In the genomic region with DNA sequence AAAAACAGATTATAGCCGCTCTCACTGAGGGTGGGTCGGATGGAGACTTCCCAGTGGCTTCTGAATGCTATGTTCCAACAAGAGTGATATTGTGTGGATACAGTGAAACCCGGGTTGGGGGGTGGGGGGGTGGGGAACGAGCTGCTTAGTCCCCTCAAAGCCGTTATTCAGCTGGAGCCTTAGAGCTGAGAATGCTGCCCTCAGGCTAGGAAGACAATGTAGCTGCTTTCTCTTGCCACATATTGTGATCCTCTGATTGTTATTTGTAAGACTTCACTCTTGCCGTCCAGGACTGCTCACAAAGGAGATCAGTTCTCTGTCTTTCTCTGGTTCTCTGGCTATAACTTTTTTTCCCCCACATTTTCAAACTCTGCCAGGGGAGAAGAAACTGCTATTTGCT, we compare ENCODE assay signal across 14 mouse cellular contexts.
DNase-seq lines count a peak whose midpoint lies in the region; ATAC-seq lines count a peak whose summit lies in the region.
"Had no signal": no experiment of that assay in that cellular context is flagged by ENCODE, and none has a peak within 500 bp of the region (broad histone marks: within the 10 kb centered on the region; RNA-seq: fewer than 3 reads in every experiment).

No protein-coding gene starts in this region.

- 22% methylated on average over 6 of the region's 6 CpGs for WGBS in forebrain, embryonic 11.5 days
- WGBS in forebrain, embryonic 13.5 days: 20% methylated on average over 6 of the region's 6 CpGs
- 56% methylated on average over 6 of the region's 6 CpGs for WGBS in kidney, embryonic 14.5 days
- 44% methylated on average over 6 of the region's 6 CpGs for WGBS in lung, embryonic 15.5 days
- WGBS in stomach, embryonic 14.5 days: 60% methylated on average over 6 of the region's 6 CpGs

- no peaks in the 10 kb centered on the region for H3K27me3 ChIP-seq in forebrain, embryonic 11.5 days (ENCODE audit: control insufficient read depth, insufficient read depth, low read length)
- H3K27me3 ChIP-seq in forebrain, embryonic 13.5 days: no peaks in the 10 kb centered on the region
- H3K27me3 ChIP-seq in kidney, embryonic 14.5 days (ENCODE audit: control insufficient read depth, insufficient read depth, low read length): no peaks in the 10 kb centered on the region
- no peaks in the 10 kb centered on the region for H3K27me3 ChIP-seq in lung, embryonic 15.5 days
- H3K27me3 ChIP-seq in stomach, embryonic 14.5 days (ENCODE audit: control insufficient read depth, insufficient read depth, low read length): no peaks in the 10 kb centered on the region
- H3K27me3 ChIP-seq: liver, embryonic 13.5 days; midbrain, embryonic 12.5 days; stomach, embryonic 15.5 days had no signal

- H3K4me3 ChIP-seq in forebrain, embryonic 11.5 days (ENCODE audit: low read depth, low read length): no peak overlapping the region
- H3K4me3 ChIP-seq in forebrain, embryonic 13.5 days: no peak overlapping the region
- peak overlapping the region; percentile 15; the same call in 1 of the 2 replicates for H3K4me3 ChIP-seq in kidney, embryonic 14.5 days (ENCODE audit: low read length)
- H3K4me3 ChIP-seq in lung, embryonic 15.5 days: peak overlapping the region; percentile 21
- peak overlapping the region; percentile 9; the same call in 1 of the 2 replicates for H3K4me3 ChIP-seq in stomach, embryonic 14.5 days (ENCODE audit: low read depth, low read length)
- H3K4me3 ChIP-seq: midbrain, embryonic 12.5 days; stomach, embryonic 15.5 days had no signal

- no peak overlapping the region for H3K9ac ChIP-seq in forebrain, embryonic 11.5 days (ENCODE audit: low read length)
- no peak overlapping the region for H3K9ac ChIP-seq in forebrain, embryonic 13.5 days
- no peak overlapping the region for H3K9ac ChIP-seq in kidney, embryonic 14.5 days (ENCODE audit: low read depth, low read length)
- no peak overlapping the region for H3K9ac ChIP-seq in lung, embryonic 15.5 days
- no peak overlapping the region for H3K9ac ChIP-seq in stomach, embryonic 14.5 days (replicated peaks; ENCODE audit: low read depth, low read length)
- H3K9ac ChIP-seq: liver, embryonic 13.5 days; midbrain, embryonic 12.5 days; stomach, embryonic 15.5 days had no signal

- ATAC-seq in forebrain, embryonic 11.5 days (replicated peaks; ENCODE audit: low FRiP score): no peak
- no peak for ATAC-seq in forebrain, embryonic 13.5 days
- ATAC-seq in kidney, embryonic 14.5 days (ENCODE audit: low FRiP score, low TSS enrichment): no peak
- no peak for ATAC-seq in lung, embryonic 15.5 days (ENCODE audit: borderline replicate concordance, extremely low read depth, low FRiP score, low TSS enrichment)
- ATAC-seq in stomach, embryonic 14.5 days (ENCODE audit: insufficient number of reproducible peaks, insufficient read depth, low FRiP score, low read depth): peak; percentile 37; the same call in 1 of the 2 replicates

- no peaks in the 10 kb centered on the region for H3K9me3 ChIP-seq in forebrain, embryonic 11.5 days (ENCODE audit: control insufficient read depth, low read length)
- no peaks in the 10 kb centered on the region for H3K9me3 ChIP-seq in forebrain, embryonic 13.5 days (replicated peaks)
- no peaks in the 10 kb centered on the region for H3K9me3 ChIP-seq in kidney, embryonic 14.5 days (ENCODE audit: control insufficient read depth, low read length)
- no peaks in the 10 kb centered on the region for H3K9me3 ChIP-seq in lung, embryonic 15.5 days
- H3K9me3 ChIP-seq in stomach, embryonic 14.5 days (ENCODE audit: control insufficient read depth, low read depth, low read length): no peaks in the 10 kb centered on the region
- H3K9me3 ChIP-seq: liver, embryonic 13.5 days; midbrain, embryonic 12.5 days; stomach, embryonic 15.5 days had no signal

- H3K4me1 ChIP-seq in forebrain, embryonic 11.5 days (replicated peaks; ENCODE audit: control insufficient read depth, insufficient read depth, low read length): no peaks in the 10 kb centered on the region; the same call in 1 of the 2 replicates
- no peaks in the 10 kb centered on the region; the same call in 1 of the 2 replicates for H3K4me1 ChIP-seq in forebrain, embryonic 13.5 days
- H3K4me1 ChIP-seq in kidney, embryonic 14.5 days (ENCODE audit: control insufficient read depth, insufficient read depth, low read length): no peaks in the 10 kb centered on the region
- peaks cover 10% of the 10 kb centered on the region for H3K4me1 ChIP-seq in lung, embryonic 15.5 days
- no peaks in the 10 kb centered on the region for H3K4me1 ChIP-seq in stomach, embryonic 14.5 days (ENCODE audit: control insufficient read depth, insufficient read depth, low read length)
- H3K4me1 ChIP-seq: liver, embryonic 13.5 days; stomach, embryonic 15.5 days had no signal

- no peak for DNase-seq in forebrain, embryonic 11.5 days (ENCODE audit: low spot score)
- DNase-seq in kidney, postnatal 25 days: no peak
- no peak for DNase-seq in lung, postnatal 10 days
- DNase-seq in Muller cell, postnatal 12 days (ENCODE audit: inconsistent ontology term): no peak
- DNase-seq: gastrocnemius, postnatal 25 days; layer of hippocampus, postnatal 36 days; liver, embryonic 13.5 days; right cerebral cortex, postnatal 14 days had no signal

- 0 out of 2 replicates have a peak overlapping the region, but pooled peaks have one; percentile 3 for H3K4me2 ChIP-seq in forebrain, embryonic 11.5 days (ENCODE audit: low read depth, low read length, severe bottlenecking)
- H3K4me2 ChIP-seq in forebrain, embryonic 13.5 days: no peak overlapping the region
- no peak overlapping the region for H3K4me2 ChIP-seq in kidney, embryonic 14.5 days (replicated peaks; ENCODE audit: low read depth, low read length)
- peak overlapping the region; percentile 25; the same call in 1 of the 2 replicates for H3K4me2 ChIP-seq in lung, embryonic 15.5 days
- no peak overlapping the region for H3K4me2 ChIP-seq in stomach, embryonic 14.5 days (replicated peaks; ENCODE audit: low read depth, low read length)
- H3K4me2 ChIP-seq: liver, embryonic 13.5 days; midbrain, embryonic 12.5 days; stomach, embryonic 15.5 days had no signal

- no peak overlapping the region for H3K27ac ChIP-seq in forebrain, embryonic 11.5 days (ENCODE audit: low read depth, low read length)
- H3K27ac ChIP-seq in forebrain, embryonic 13.5 days: no peak overlapping the region
- H3K27ac ChIP-seq in kidney, embryonic 14.5 days (ENCODE audit: low read depth, low read length): no peak overlapping the region
- peak overlapping the region; percentile 8; the same call in 1 of the 2 replicates for H3K27ac ChIP-seq in lung, embryonic 15.5 days
- H3K27ac ChIP-seq in stomach, embryonic 14.5 days (ENCODE audit: low read length): no peak overlapping the region
- H3K27ac ChIP-seq: liver, embryonic 13.5 days; midbrain, embryonic 12.5 days; stomach, embryonic 15.5 days had no signal

- no peaks in the 10 kb centered on the region for H3K36me3 ChIP-seq in forebrain, embryonic 11.5 days (ENCODE audit: control insufficient read depth, insufficient read depth, low read length)
- H3K36me3 ChIP-seq in forebrain, embryonic 13.5 days (ENCODE audit: poor library complexity, severe bottlenecking): no peaks in the 10 kb centered on the region
- no peaks in the 10 kb centered on the region for H3K36me3 ChIP-seq in kidney, embryonic 14.5 days (ENCODE audit: control insufficient read depth, insufficient read depth, low read length)
- H3K36me3 ChIP-seq in lung, embryonic 15.5 days: no peaks in the 10 kb centered on the region
- H3K36me3 ChIP-seq in stomach, embryonic 14.5 days (ENCODE audit: control insufficient read depth, insufficient read depth, low read length): no peaks in the 10 kb centered on the region
- H3K36me3 ChIP-seq: liver, embryonic 13.5 days; midbrain, embryonic 12.5 days; stomach, embryonic 15.5 days had no signal

Comparison
In these comparisons a context has a peak if more than half of its experiments do, and no peak if none do; other contexts are left out.
1. H3K4me2 ChIP-seq: peak in forebrain, embryonic 11.5 days (single experiment) and lung, embryonic 15.5 days (single experiment); none in forebrain, embryonic 13.5 days (single experiment), kidney, embryonic 14.5 days (single experiment) and stomach, embryonic 14.5 days (single experiment).
2. H3K4me3 ChIP-seq: peak in kidney, embryonic 14.5 days (single experiment), lung, embryonic 15.5 days (single experiment) and stomach, embryonic 14.5 days (single experiment); none in forebrain, embryonic 11.5 days (single experiment) and forebrain, embryonic 13.5 days (single experiment).